In genomic region chr11:112785581-112785980, GRCm38 (mm10) we compare ENCODE assay signal across 9 mouse cellular contexts. TPM values are rescaled to one million over a fixed set of nuclear protein-coding genes. Genes with fewer than 3 reads are reported as not detected.
DNase-seq lines count a peak whose midpoint lies in the region; ATAC-seq and TF ChIP-seq lines count a peak whose summit lies in the region.
"Had no signal": no experiment of that assay in that cellular context is flagged by ENCODE, and none has a peak within 500 bp of the region (broad histone marks: within the 10 kb centered on the region; RNA-seq: fewer than 3 reads in every experiment).

No protein-coding gene starts in this region.

- no peak overlapping the region for H3K27ac ChIP-seq in heart, postnatal 0 days (ENCODE audit: low read depth)
- no peak overlapping the region for H3K27ac ChIP-seq in embryonic facial prominence, embryonic 11.5 days (replicated peaks; ENCODE audit: low read depth, low read length)
- peak overlapping the region; percentile 76 for H3K27ac ChIP-seq in hindbrain, embryonic 14.5 days
- H3K27ac ChIP-seq in midbrain, postnatal 0 days (ENCODE audit: low read depth, low read length), result no peak overlapping the region

- WGBS in heart, postnatal 0 days, result 21% methylated on average over 8 of the region's 8 CpGs
- WGBS in embryonic facial prominence, embryonic 11.5 days, result 15% methylated on average over 8 of the region's 8 CpGs
- WGBS in hindbrain, embryonic 14.5 days, result 9% methylated on average over 8 of the region's 8 CpGs
- WGBS in midbrain, postnatal 0 days, result 25% methylated on average over 8 of the region's 8 CpGs

- no peaks in the 10 kb centered on the region for H3K36me3 ChIP-seq in heart, postnatal 0 days (replicated peaks; ENCODE audit: control insufficient read depth, insufficient read depth, low read length)
- no peaks in the 10 kb centered on the region for H3K36me3 ChIP-seq in embryonic facial prominence, embryonic 11.5 days (replicated peaks; ENCODE audit: control insufficient read depth, insufficient read depth, low read depth, low read length)
- no peaks in the 10 kb centered on the region for H3K36me3 ChIP-seq in hindbrain, embryonic 14.5 days (replicated peaks; ENCODE audit: control insufficient read depth, insufficient read depth)
- H3K36me3 ChIP-seq in midbrain, postnatal 0 days (ENCODE audit: insufficient read depth, low read length), result no peaks in the 10 kb centered on the region

- no peak overlapping the region for H3K9ac ChIP-seq in heart, postnatal 0 days (replicated peaks; ENCODE audit: low read depth, low read length)
- H3K9ac ChIP-seq in embryonic facial prominence, embryonic 11.5 days (replicated peaks; ENCODE audit: low read length), result no peak overlapping the region
- peak overlapping the region; percentile 77 for H3K9ac ChIP-seq in hindbrain, embryonic 14.5 days
- no peak overlapping the region for H3K9ac ChIP-seq in midbrain, postnatal 0 days (replicated peaks; ENCODE audit: low read length, poor library complexity, severe bottlenecking)

- peak overlapping the region; percentile 66; the same call in 1 of the 2 replicates for H3K4me2 ChIP-seq in heart, postnatal 0 days (ENCODE audit: low read depth, low read length)
- peak overlapping the region; percentile 96; the same call in 1 of the 2 replicates for H3K4me2 ChIP-seq in embryonic facial prominence, embryonic 11.5 days (ENCODE audit: low read depth, low read length)
- peak overlapping the region; percentile 74 for H3K4me2 ChIP-seq in hindbrain, embryonic 14.5 days (replicated peaks)
- H3K4me2 ChIP-seq in midbrain, postnatal 0 days (ENCODE audit: low read depth, low read length, poor library complexity, severe bottlenecking), result peak overlapping the region; percentile 96

- TF ChIP-seq EP300 in heart, postnatal 0 days (IDR thresholded peaks at IDR 0.05; ENCODE audit: low read depth), result no peak

- no peak for ATAC-seq in heart, postnatal 0 days (ENCODE audit: insufficient read depth, low read depth)
- ATAC-seq in embryonic facial prominence, embryonic 11.5 days (replicated peaks; ENCODE audit: insufficient number of reproducible peaks, low FRiP score, low TSS enrichment, low read depth), result no peak
- no peak for ATAC-seq in hindbrain, embryonic 14.5 days (ENCODE audit: low FRiP score)
- ATAC-seq in midbrain, postnatal 0 days (ENCODE audit: low FRiP score), result no peak
- no peak for ATAC-seq in erythroid progenitor cell, adult 5-6 weeks (replicated peaks; ENCODE audit: low FRiP score, poor library complexity, severe bottlenecking)

- no peaks in the 10 kb centered on the region for H3K9me3 ChIP-seq in heart, postnatal 0 days (replicated peaks; ENCODE audit: control insufficient read depth, low read length)
- H3K9me3 ChIP-seq in embryonic facial prominence, embryonic 11.5 days (replicated peaks; ENCODE audit: control insufficient read depth, low read length), result no peaks in the 10 kb centered on the region
- H3K9me3 ChIP-seq in hindbrain, embryonic 14.5 days (ENCODE audit: control insufficient read depth, low read length), result no peaks in the 10 kb centered on the region
- H3K9me3 ChIP-seq in midbrain, postnatal 0 days (ENCODE audit: low read length), result no peaks in the 10 kb centered on the region

- H3K4me1 ChIP-seq in heart, postnatal 0 days (ENCODE audit: control insufficient read depth, insufficient read depth), result no peaks in the 10 kb centered on the region
- peaks cover 11% of the 10 kb centered on the region for H3K4me1 ChIP-seq in embryonic facial prominence, embryonic 11.5 days (ENCODE audit: control insufficient read depth, insufficient read depth, low read length)
- H3K4me1 ChIP-seq in hindbrain, embryonic 14.5 days (replicated peaks; ENCODE audit: control insufficient read depth, insufficient read depth, low read length), result peaks cover 10% of the 10 kb centered on the region
- no peaks in the 10 kb centered on the region for H3K4me1 ChIP-seq in midbrain, postnatal 0 days (ENCODE audit: insufficient read depth, low read length)

- peaks cover 73% of the 10 kb centered on the region for H3K27me3 ChIP-seq in heart, postnatal 0 days (ENCODE audit: control insufficient read depth, insufficient read depth, low read length)
- no peaks in the 10 kb centered on the region; the same call in 1 of the 2 replicates for H3K27me3 ChIP-seq in embryonic facial prominence, embryonic 11.5 days (ENCODE audit: control insufficient read depth, insufficient read depth, low read length)
- no peaks in the 10 kb centered on the region for H3K27me3 ChIP-seq in hindbrain, embryonic 14.5 days (ENCODE audit: control insufficient read depth, insufficient read depth, low read length)
- peaks cover 9% of the 10 kb centered on the region; the same call in 1 of the 2 replicates for H3K27me3 ChIP-seq in midbrain, postnatal 0 days (ENCODE audit: insufficient read depth, low read length)

- TF ChIP-seq CTCF in heart, postnatal 0 days (IDR thresholded peaks at IDR 0.05; ENCODE audit: low read depth), result no peak
- no peak for TF ChIP-seq CTCF in midbrain, postnatal 0 days (IDR thresholded peaks at IDR 0.05)

- H3K4me3 ChIP-seq in heart, postnatal 0 days (ENCODE audit: low read depth, low read length), result peak overlapping the region; percentile 59
- H3K4me3 ChIP-seq in embryonic facial prominence, embryonic 11.5 days (ENCODE audit: low read depth, low read length), result peak overlapping the region; percentile 79
- H3K4me3 ChIP-seq in hindbrain, embryonic 14.5 days (replicated peaks; ENCODE audit: low read length), result peak overlapping the region; percentile 46
- peak overlapping the region; percentile 46 for H3K4me3 ChIP-seq in midbrain, postnatal 0 days (ENCODE audit: low read depth, low read length)

- no peak for DNase-seq in heart, postnatal 0 days (ENCODE audit: low spot score)
- DNase-seq in heart, adult 11 months, result no peak
- peak; percentile 56 for DNase-seq in embryonic facial prominence, embryonic 11.5 days (ENCODE audit: low spot score)
- DNase-seq in hindbrain, embryonic 14.5 days (ENCODE audit: low spot score), result no peak
- DNase-seq in midbrain, postnatal 0 days (ENCODE audit: low spot score), result peak; percentile 65
- no peak for DNase-seq in frontal cortex, postnatal 25 days (ENCODE audit: low spot score in 2 of 2)
- DNase-seq in gastrocnemius, postnatal 4 days (ENCODE audit: low spot score in 2 of 2), result no peak
- DNase-seq: thymus, adult 18-20 months had no signal

RNA-seq across cellular contexts. Expression of gene Sox9, which starts 3.6 kb away (rescaled TPM):
- total RNA-seq in heart, postnatal 0 days (2014; rRNA removed; ENCODE audit: low replicate concordance), result 0.50 and 3.4 TPM in 2 replicates
- polyA plus RNA-seq in heart, postnatal 0 days (2015; fragmentation: Nextera tagmentation; extraction: Ambion mirVana), result 9.5 and 10.5 TPM in 2 replicates
- 91.9 and 93.0 TPM in 2 replicates for polyA plus RNA-seq in embryonic facial prominence, embryonic 11.5 days (2014; fragmentation: Nextera tagmentation; extraction: Ambion mirVana)
- 44.2 and 49.0 TPM in 2 replicates for polyA plus RNA-seq in hindbrain, embryonic 14.5 days (2014; fragmentation: Nextera tagmentation; extraction: Ambion mirVana)
- 10.4 TPM in 2 replicates for total RNA-seq in midbrain, postnatal 0 days (2014; rRNA removed)
- 35.4 and 36.5 TPM in 2 replicates for polyA plus RNA-seq in midbrain, postnatal 0 days (2015; fragmentation: Nextera tagmentation; extraction: Ambion mirVana)
- total RNA-seq in erythroid progenitor cell, adult 5-6 weeks (2015; ENCODE audit: low replicate concordance), result not detected in 2 replicates
- not detected in 2 replicates for total RNA-seq in erythroid progenitor cell, adult 5-6 weeks (2017; ENCODE audit: low replicate concordance)
- total RNA-seq in gastrocnemius, postnatal 4 days (2021), result 1 to 10 TPM; 3.1 to 4.0 TPM

Comparison
In these comparisons a context has a peak if more than half of its experiments do, and no peak if none do; other contexts are left out.
1. DNase-seq: peak in embryonic facial prominence, embryonic 11.5 days (single experiment) and midbrain, postnatal 0 days (single experiment); none in heart, postnatal 0 days (single experiment), heart, adult 11 months (single experiment), hindbrain, embryonic 14.5 days (single experiment), frontal cortex, postnatal 25 days (0 of 2) and gastrocnemius, postnatal 4 days (0 of 2).
2. Peak in every context shown above with its lines, with median percentiles within 50 percentile points of each other: H3K4me2 ChIP-seq and H3K4me3 ChIP-seq.